Mouse (Mus musculus) left cerebral cortex, adult 2 months (tissue): Measurements from ENCODE around the gene Itpk1. TPM values are rescaled to one million over a fixed set of nuclear protein-coding genes. Genes with fewer than 3 reads are reported as not detected.

ENCODE experiments used
- DNase-seq, 2 experiments: peaks; one replicate each; pipeline ENCODE4 v3.0.0; 2021 to 2022; ENCODE audit warnings: low spot score in 2 of 2, mixed read lengths in 1 of 2; ENCODE audit errors: extremely low spot score in 1 of 2
- H3K27ac ChIP-seq: fragments of 200-600 bp; 2 replicates; pipeline ENCODE4 v1.8.1; 2022
- H3K4me3 ChIP-seq: fragments of 200-600 bp; 2 replicates; pipeline ENCODE4 v1.8.1; 2022
- CTCF ChIP-seq: fragments of 200-600 bp; IDR thresholded peaks from 2 replicates; pipeline ENCODE4 v1.8.1; 2022; ENCODE audit warnings: antibody characterized with exemption, mild to moderate bottlenecking, moderate library complexity
- intact Hi-C: fragments of 180-260 bp; cut with DNase I; formaldehyde crosslinking; loops from one replicate; pipeline ENCODE4 v1.15.1; 2025
- total RNA-seq, 2 experiments: library from RNA; stranded (reverse); gene quantifications; 2 replicates each; pipeline ENCODE4 v1.2.3; 2021

Gene Itpk1
- total RNA-seq, 2 experiments from 2014 or later, result 52.3 to 54.9 TPM

DNA sequence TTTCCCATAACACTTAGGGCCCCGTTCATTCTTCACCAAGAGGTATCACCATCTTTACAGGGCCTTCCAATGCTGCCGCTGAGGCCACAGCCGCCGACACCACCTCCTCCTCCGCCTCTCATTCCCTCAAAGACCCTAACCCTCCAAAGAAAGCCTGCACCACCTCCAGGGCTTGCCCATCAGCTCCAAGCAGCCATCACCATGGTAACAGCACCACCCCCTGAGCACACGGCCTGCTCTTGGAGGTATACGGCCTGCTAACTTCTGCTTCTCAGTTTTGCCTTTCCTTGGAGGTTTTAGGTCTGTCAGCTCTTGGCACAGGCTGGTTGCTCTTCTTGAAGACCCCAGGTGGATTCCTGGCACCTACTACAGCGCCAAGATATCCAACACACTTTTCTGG lies 33.9 kb downstream of the Itpk1 start:
- H3K27ac ChIP-seq, result no peak overlapping the region
- TF ChIP-seq CTCF, result no peak
- no peak for DNase-seq
- intact Hi-C loops, result no loop called here
- no peak overlapping the region for H3K4me3 ChIP-seq

DNA sequence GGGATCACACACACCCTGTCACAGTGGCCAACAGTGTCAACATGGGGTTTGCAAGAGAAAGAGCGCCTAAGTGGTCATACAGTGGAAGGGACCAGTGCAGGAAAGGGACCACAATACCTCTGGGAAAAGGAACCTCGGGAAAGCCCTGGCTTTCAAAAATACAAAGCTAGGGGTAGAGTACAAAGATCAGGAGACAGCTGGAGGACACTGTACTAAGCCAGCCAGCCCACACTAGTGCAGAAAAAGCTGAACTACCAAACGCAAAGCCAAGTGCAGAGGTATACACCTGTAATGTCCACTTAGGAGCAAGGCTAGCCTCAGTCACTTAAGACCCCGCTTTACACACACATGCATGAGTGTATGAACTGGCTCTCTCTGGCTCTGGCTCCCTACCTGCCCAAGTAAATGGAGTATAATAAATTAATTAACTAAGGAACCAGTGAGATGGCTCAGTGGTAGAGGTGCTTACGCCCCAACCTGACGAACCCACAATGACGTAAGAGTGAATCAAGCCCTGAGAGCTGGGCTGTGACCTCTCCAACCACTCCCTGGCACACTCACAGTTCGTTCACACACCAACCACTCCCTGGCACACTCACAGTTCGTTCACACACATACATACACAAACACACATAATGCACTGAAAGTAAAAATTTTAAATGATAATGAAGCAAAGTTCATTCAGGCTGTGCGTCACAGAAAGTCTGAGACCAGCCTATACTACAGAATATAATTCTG lies 39.1 kb downstream of the Itpk1 start:
- no peak for DNase-seq
- H3K27ac ChIP-seq, result no peak overlapping the region
- no peak overlapping the region for H3K4me3 ChIP-seq
- TF ChIP-seq CTCF, result no peak
- intact Hi-C loops, result no loop called here

DNA sequence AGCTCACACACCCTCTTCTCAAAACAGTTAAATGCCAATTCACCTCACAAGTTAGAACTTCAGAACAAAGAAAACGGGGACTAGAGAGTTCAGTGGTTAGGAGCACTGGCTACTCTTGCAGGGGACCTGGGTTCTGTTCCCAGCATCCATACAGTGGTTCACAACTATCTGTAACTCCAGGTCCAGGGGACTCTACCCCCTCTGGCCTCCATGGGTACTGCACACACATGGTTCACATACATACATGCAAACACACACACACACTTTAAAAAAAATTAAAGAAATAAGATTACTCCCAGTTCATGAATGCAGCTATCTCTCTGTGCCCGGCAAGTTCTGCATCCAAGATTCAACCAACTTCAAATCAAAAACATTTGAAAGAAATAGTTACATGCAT lies 40.7 kb downstream of the Itpk1 start:
- intact Hi-C loops, result no loop called here
- H3K4me3 ChIP-seq, result no peak overlapping the region
- H3K27ac ChIP-seq, result no peak overlapping the region
- DNase-seq, result no peak
- peak; percentile 23; the same call in 1 of the 2 replicates for TF ChIP-seq CTCF

DNA sequence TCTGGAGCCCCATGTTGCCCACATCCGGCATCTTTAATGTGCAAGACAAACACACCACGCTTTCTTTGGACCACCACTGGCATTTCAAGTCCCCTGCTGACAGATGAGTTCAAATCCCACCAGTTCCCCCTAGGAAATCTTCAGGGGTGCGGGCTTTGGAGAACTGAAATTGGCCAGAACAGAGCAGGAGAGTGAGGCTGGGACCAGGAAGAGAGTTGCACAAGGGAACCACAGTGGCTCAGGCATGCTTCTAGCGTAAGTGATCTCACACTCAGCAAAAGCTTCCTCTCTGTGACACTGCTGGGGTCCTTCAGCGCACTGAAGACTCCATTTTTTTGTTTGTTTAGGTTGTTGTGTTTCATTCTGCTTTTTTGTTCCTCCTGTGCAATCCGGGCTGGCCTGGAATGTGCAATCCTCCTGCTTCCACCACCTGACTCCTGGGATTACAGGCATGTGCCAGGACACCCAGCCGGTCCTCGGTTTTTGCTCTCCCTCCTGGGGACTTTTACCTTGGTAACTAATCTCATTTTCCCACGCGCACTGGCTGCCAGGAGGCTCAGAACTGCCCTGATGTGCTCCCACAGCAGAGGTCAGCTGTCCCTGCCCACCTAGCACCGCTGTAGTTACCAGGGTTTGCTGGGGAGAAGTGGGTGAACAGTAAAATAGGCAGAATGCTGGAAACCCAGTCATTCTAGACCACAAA lies 41.2 kb downstream of the Itpk1 start:
- no peak overlapping the region; the same call in 1 of the 2 replicates for H3K27ac ChIP-seq
- no peak overlapping the region for H3K4me3 ChIP-seq
- DNase-seq, result no peak
- intact Hi-C loops, result no loop called here
- TF ChIP-seq CTCF, result no peak

DNA sequence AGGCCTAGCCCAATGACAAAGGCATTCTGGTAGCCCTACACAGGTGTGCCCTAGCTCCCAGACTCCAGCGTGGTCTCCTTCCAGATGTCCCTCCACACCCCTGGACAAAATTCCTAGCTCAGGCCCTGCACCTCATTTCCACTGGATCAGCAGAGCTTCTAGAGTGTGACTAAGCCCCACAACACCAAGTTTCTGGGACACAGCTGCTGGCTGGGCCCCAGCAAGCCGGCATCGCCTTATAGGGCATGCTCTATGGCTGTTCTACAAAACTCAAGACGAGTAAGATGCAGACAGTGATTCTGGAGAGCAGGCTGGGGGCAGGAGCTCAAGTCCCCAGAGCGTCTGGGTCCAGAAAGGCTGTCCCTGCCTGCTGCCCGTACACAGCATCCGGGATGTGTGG lies 43.0 kb downstream of the Itpk1 start:
- intact Hi-C loops, result no loop called here
- Histone ChIP-seq H3K4me3 (no peak overlapping the region), H3K27ac (peak overlapping the region; percentile 74)
- no peak for TF ChIP-seq CTCF
- DNase-seq, result peak in 1 of 2 experiments; percentile 49

DNA sequence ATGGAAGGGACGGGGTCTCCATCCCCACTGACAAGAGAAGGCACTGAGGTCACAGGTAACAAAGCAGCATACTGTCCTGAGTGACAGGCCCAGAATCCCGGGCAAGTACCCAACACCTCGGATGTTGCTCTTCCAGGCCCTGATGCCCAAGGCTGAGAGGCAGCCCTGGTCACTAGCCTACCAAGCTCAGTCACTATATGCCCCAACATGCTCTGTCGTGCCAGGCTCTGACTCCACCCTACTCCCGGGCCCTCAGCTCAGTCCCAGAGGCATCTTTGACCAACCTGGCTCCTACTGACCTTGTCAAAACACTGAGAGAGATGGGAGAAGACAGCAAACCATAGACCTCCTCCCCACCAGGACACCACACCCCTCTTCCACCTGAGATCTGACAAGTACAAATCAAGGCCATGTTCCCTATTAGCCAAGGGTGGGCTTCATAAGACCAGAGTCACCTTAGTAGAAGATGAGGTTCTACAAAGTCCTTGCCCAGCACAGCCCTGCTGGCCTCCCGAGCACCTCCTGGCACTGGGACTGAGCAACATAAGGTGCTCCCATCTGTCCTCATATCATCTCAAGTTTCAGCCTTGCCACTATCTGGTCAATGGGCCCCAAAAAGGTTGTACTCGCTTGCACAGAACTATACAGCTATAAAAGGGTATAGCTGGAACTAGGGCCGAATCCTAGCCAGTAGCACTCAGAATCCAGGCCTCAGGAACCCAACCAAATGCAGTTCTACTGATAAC lies 43.7 kb downstream of the Itpk1 start:
- no peak for DNase-seq
- no peak for TF ChIP-seq CTCF
- intact Hi-C loops, result no loop called here
- peak overlapping the region; percentile 74 for H3K27ac ChIP-seq
- H3K4me3 ChIP-seq, result no peak overlapping the region

DNA sequence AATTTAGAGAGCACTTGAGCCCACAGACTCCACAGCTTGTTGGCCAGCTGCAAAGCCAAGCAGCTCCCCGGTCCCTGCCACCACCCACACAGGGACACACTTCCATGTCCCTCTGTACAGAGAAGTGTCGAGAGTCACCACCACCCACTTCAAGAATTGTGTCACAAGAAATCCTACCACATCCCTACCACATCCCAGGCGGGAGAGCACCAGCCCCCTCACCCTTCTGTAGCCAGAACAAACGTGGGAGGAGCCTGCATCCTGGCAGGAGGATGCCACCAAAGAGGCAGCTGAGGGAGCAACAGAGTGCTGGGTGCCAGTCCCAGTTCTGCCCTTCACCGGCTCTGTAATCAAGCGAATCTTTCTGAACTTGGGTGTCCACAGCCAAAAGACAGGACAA lies 51.7 kb downstream of the Itpk1 start:
- Histone ChIP-seq H3K27ac (peak overlapping the region; percentile 80), H3K4me3 (no peak overlapping the region)
- peak; percentile 55 to 60 for DNase-seq
- TF ChIP-seq CTCF, result no peak
- intact Hi-C loops, result loop anchor here (1.0 to 2.0 kb wide), 2 partner anchors 43 to 50 kb away; no protein-coding TSS in a partner anchor

DNA sequence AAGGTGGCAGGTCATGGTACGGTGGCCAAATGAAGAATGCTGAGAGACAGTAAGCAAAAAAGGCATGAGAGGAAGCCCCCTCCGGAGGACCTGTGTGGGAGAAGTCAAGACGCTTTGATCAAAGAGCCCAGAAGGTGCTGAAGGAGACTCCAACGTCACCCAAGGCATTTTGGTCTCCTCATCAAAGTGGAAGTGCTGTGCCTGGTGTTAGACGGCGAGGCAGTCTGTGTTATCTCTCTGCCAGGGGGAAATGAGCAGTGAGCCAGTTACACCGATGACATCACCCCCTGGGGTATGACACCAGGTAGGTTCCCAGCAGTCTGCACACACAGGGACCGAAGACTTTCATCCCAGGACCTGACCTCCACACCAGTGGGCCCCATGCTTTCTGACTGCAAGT lies 52.3 kb downstream of the Itpk1 start:
- no peak for DNase-seq
- no peak for TF ChIP-seq CTCF
- peak overlapping the region; percentile 80 for H3K27ac ChIP-seq
- intact Hi-C loops, result loop anchor here (2.0 kb wide), 1 partner anchor 50 kb away; no protein-coding TSS in a partner anchor
- H3K4me3 ChIP-seq, result no peak overlapping the region

DNA sequence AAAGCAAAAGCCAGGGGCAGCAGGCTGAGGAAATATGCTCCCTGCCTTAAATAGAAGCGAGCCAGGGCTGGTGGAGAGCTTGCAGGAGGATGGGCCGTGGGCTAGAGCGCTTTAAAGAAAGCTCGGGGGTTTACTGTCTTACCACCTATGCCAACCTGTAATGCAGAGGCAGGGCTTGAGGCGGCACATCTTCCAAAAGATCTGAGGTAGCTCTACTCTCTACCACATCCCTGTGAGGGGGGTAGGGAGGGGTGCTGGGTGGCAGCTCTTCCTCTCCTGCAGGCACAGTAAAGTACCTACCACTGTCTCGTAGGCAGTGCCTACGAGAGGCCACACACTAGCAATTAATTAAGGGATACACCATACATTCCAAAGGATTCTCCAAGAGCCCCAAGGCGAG lies 52.9 kb downstream of the Itpk1 start:
- Histone ChIP-seq H3K4me3 (no peak overlapping the region), H3K27ac (peak overlapping the region; percentile 80; the same call in 1 of the 2 replicates)
- intact Hi-C loops, result loop anchor here (2.0 kb wide), 1 partner anchor 51 kb away; no protein-coding TSS in a partner anchor
- no peak for TF ChIP-seq CTCF
- no peak for DNase-seq

DNA sequence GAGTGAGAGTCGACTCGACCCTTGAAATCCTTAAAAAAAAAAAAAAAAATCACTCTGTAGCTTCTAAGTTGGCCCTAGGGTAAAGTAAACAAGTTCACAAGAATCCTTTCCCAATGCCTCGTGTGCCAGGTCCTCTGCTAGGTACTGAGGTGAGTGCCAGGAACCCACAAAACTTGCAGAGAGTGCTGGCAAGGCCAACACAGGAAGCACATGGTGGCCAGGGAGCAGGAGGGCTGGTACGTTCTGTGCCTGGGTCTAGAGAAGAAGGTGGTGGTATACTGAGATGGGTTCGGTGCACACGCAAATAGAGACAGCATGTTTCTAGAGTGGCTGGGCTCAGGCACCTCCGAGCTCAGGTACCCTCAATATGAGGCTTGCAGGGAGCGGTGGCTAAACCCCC lies 53.3 kb downstream of the Itpk1 start:
- no peak overlapping the region for H3K4me3 ChIP-seq
- intact Hi-C loops, result no loop called here
- no peak overlapping the region; the same call in 1 of the 2 replicates for H3K27ac ChIP-seq
- no peak for DNase-seq
- no peak for TF ChIP-seq CTCF

DNA sequence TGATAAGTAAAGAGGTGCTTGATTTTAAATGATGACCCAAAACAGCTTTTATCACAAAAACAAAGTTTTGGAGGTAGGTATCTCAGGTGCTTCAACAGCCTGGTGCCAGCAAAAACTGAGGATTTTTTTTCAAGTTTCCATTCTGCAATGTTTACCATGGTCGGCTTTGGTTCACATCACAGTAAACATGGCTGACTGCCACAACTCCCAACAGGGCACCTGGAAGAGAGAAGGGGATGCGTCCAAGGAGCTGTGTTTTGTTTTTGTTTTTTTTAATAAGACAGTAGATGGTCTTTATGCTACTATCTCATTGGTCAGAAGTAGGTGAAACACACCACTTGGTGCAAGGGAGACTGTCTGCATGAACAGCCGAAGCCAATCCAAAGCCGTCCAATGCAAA lies 54.1 kb downstream of the Itpk1 start:
- no peak for TF ChIP-seq CTCF
- intact Hi-C loops, result no loop called here
- Histone ChIP-seq H3K4me3 (no peak overlapping the region), H3K27ac (no peak overlapping the region)
- no peak for DNase-seq
